Mouse (Mus musculus): ENCODE results near the gene Kcnh2.
"Not testable (repeated sequence)": the region's sequence is repeated elsewhere in the genome, so short reads cannot be mapped to it uniquely, and the experiment has no call there.

Kcnh2 gene

DNA sequence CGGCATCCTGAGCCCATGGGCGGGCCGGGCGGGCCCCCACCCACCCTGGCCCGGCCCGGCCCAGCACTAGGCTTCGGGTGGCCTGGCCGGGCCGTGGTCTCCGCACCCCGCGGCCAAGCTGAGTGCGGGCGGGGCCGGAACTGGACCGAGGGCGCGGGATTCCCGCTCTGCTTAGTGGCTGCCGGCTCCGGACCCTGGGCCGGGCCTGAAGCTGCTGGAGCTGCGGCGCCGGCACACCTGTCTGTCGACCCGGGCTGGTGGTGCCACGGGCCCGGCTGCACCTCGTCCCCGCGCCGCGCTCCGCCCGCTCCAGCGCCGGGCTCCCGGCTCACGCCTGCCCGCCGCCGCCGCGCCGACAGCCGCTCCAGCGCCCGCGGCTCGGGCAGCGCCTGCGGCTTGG lies at the start of gene Kcnh2:
Gene Kcnh2 (minus strand): TSS at position 327 of the 400 bp plus-strand sequence.
- no peak for DNase-seq (ENCODE audit: low read depth, low spot score)

DNA sequence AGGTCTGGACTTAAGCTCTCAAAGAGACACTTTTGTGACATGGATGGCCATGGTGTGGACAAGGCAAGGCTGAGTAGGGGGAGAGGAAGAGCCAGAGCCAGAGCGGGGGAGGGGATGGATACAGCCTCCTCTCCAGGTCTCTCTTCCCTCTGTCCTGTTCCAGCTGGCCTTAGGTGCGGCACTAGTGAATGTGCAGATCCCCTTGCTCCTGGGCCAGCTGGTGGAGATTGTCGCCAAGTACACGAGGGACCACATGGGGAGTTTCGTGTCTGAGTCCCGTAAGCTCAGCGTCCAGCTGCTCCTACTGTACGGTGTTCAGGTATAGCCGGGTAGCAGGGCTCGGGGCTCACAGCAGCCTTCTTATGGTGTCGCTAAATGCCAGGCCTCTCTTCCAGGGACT lies 49.0 kb upstream of the Kcnh2 start:
- DNase-seq (ENCODE audit: low read depth, low spot score): no peak

DNA sequence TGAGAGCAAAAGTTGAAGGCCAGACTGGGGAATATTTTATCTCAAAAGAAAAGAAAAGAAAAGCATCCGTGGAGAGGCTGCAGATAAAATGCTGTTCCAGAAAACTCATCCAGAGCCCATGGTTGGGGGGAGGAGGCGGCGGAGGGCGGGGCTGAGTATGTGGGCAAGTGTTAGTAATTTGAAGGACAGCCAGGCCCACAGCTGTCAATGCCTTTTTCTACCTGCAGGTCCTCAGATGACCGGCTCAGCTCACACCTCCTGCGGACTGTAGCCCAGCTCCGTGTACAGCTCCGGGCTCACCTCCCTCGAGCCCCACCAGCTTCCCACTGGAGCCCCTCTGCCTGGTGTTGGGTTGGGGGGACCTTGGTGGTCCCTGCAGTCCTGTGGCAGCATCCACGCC lies 48.3 kb upstream of the Kcnh2 start:
- DNase-seq (ENCODE audit: low read depth, low spot score): no peak

DNA sequence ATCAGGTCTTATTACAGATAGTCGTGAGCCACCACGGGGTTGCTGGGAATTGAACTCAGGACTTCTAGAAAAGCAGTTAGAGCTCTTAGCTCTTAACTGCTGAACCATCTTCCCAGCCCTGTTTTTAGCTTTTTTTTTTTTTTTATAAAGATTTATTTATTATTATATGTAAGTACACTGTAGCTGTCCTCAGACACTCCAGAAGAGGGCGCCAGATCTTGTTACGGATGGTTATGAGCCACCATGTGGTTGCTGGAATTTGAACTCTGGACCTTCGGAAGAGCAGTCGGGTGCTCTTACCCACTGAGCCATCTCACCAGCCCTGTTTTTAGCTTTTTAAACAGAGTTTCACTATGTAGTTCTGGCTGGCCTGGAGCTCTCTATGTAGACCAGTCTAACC lies 44.9 kb upstream of the Kcnh2 start:
- DNase-seq (ENCODE audit: low read depth, low spot score): not testable (repeated sequence)

DNA sequence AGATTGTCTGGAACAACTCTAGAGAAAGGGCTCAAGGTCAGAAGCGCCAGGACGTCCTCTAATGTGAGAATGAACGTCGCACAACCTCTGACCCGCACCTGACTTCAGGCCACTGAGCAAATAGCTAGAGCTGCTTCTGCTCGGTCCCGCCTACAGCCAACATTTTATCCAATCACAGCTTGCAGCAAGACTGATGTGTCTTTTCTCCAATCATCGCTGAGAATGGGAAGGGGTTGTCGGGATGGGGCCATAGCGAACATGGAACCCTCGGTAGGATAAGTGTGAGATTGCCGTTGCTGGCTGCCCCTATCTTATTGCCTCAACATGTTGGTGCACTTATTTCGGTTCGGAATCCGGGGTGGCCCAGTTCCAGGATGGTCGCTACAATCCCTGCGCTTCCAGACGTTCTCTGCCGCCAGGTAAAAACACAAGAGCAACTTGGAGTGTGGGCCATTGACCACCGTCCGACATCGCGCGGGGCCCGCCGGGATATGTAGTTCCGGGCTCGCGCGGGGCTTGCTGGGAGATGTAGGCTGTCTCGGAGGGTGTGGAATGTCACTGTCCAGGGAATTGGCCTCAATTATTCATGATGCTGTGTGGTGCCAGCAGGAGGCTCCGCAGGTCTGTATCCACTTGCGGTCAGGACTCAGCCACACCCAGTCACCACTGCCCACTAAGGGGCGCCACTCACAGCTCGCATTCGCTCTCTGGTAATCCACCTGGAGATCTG lies 42.9 kb upstream of the Kcnh2 start:
- DNase-seq (ENCODE audit: low read depth, low spot score): peak; percentile 99

DNA sequence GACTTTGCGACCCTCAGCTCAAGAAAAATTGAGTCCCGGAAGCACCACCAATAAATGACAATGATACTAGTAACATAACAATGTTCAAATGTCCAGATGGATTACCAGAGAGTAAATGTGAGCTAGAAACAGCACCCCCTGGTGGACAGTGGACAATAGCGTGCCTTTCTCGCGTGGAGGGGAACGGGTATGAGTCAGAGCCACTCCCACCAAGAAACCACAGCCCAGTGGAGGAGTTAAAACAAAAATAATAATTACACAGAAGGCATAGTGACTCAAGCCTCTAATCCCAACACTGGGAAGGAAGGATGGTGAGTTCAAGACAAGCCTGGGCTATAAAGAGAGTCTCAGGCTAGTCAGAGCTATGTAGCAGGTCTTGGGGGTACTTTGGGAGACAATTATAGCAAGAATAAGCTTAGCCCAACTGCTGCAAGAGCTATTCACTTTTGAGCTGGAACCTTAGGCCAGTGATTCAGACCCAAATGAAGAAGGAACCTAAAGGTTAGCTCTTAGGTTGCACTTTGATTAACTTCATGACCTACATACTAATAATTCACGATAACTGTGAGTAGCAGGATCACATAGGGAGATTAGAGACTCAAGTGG lies 42.1 kb upstream of the Kcnh2 start, which contains the start of gene Abcb8:
Gene Abcb8 (plus strand): TSS at position 272 of the 606 bp plus-strand sequence.
- no peak for DNase-seq (ENCODE audit: low read depth, low spot score)

DNA sequence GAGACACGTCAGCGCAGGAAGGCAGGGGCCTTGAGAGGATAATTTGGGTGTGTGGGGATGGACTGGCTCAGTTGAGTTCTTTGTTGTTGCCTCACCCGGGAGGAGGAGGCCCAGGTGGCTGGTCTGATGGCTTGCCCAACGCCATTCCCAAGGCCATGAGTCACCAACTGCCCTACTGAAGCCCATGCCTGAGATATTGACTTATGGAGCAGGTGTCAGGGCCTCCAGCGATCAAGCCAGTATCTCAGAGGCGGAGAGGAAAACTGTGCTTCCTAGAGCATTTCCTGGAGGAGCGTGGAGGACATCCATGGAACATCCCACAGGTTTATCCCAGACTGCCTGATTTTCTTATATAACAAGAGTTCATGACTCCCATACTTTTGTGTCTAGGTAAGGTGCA lies 41.3 kb upstream of the Kcnh2 start:
- DNase-seq (ENCODE audit: low read depth, low spot score): no peak

DNA sequence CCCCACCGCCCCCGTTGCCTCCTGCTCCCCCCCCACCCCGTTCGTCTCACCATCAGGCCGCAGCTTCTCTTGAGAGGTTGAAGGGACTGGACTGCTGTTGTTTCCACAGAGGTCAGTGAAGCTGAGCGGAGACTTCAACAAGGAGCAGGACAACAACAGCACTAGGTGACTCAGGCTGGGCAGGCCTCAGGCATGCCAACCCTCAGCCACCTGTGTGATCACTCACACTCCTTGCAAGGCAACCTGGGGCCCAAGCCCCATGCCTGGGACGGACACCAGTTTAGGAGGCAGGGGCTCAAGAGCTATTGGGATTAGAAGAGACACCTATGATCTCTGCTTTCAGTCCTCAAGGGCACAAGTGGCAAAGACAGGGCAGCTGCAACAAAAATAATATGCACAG lies 40.5 kb upstream of the Kcnh2 start, which contains the start of gene Atg9b:
Gene Atg9b (minus strand): TSS at position 280 of the 400 bp plus-strand sequence.
- no peak for DNase-seq (ENCODE audit: low read depth, low spot score)

DNA sequence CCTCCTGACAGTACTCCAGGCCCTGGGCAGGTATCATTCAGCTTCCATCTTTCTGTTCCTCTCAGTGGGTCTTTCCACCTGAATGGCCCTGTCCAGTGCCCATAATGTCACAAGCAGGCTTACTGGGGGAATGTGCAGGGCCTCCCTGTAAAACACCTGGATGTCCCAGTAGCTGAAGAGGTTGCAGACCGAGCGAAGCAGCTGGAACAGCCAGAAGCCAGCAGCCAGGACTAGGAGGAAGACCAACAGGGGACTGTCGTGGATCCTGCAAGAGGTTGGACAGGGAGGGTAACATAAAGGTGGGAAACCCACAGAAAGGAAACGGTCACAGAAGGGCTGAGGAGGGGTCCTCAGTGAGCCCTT lies 38.2 kb upstream of the Kcnh2 start:
- no peak for DNase-seq (ENCODE audit: low read depth, low spot score)

DNA sequence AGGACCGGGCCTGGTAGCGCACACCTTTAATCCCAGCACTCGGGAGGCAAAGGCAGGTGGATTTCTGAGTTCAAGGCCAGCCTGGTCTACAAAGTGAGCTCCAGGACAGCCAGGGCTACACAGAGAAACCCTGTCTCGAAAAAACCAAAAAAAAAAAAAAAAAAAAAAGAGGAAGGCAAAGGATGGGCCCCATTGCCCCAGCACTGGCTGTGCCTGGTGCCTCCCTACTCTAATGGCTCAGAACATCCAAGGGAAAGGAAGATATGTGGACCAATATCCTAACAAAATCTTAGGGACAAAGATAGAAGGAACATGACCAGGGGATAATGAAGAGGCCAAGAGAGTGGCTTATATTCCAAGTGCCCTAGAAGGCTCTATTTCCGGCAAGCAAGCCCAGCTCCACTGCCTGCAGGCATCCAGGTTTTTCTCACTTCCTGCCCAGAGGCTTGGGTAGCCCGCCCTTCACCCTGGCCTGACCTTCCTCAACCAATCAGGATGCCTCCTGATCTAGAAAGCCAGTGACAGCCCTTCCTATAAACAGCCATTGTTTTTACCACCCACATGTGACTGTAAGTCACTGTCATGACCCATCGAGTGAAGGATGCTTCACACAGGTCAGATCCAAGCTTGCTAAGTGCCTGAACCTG lies 37.7 kb upstream of the Kcnh2 start:
- DNase-seq (ENCODE audit: low read depth, low spot score): no peak

DNA sequence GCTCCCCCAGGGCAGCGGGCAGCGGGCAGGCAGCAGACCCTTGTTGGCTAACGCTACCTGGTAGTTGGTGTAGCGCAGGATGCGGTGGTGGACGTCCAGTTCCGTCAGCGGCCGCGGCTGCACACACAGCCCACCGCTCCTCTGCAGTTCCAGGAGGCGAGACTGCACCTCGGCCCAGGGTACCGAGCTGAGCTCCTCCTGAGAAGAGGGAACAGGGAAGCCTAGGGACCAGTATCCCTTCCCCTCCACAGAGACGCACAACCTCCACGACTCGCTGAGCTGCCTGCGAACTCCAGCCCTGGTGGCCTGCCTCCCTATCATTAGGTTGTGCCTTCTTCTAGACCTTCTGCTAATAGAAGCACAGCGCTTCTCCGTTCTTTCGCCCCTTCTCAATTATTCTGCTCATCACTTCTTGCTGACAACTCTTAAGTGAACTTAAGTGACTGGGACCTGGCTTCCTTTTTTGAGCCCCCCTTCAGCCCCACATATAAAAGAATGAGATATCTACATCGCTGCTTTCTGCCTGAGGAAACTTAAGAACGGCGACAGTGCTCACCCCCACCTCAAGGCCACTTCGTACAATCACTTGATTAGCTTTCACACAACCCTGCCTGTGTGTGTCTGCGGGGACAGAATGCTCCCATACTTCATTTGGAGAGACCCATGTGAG lies 37.0 kb upstream of the Kcnh2 start:
- no peak for DNase-seq (ENCODE audit: low read depth, low spot score)

DNA sequence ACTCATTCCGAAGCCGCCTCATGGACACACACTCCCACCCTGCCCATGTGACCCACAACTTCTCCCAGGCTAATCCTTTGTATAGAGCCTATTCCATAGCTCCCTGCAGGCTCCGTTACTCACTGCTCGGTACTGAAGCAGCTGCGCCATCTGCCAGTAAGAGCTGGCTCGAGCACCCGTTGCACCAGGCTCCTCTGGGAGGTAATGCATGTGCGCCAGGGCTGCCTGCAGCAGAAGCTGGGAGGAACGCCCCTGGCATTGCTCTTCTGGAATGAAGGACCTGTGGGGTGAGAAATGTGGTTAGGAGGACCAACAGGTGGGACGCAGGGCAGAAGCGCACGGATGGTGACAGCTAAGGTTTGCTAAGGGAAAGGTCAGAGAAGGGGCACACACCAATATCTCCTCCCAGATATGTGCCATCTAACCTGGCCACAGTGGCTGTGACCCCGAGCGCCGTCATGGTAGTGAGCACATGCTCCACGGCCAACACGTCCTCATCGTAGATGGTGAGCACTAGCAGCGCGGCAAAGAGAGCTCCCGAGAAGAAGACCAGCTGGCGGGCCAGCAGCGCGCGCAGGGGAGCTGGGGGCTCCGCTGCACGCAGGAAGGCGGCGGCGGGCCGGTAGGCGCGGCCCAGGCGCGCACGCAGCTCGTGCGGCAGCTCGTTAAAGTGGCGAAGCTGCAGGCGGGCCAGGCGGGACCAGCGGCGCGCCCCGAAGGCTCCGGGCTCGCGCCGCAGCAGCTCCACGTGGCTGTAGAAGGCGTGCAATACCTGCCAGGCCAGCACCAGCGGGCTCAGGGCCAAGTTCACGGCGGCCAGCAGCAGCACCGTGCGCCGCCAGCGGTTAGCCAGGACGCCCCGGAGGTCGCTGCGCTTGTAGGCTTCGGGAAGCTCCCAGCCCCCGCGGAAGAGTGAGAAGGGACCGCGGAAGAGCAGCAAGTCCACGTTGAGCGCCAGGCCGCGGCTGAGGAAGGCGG lies 36.1 kb upstream of the Kcnh2 start:
- no peak for DNase-seq (ENCODE audit: low read depth, low spot score)

DNA sequence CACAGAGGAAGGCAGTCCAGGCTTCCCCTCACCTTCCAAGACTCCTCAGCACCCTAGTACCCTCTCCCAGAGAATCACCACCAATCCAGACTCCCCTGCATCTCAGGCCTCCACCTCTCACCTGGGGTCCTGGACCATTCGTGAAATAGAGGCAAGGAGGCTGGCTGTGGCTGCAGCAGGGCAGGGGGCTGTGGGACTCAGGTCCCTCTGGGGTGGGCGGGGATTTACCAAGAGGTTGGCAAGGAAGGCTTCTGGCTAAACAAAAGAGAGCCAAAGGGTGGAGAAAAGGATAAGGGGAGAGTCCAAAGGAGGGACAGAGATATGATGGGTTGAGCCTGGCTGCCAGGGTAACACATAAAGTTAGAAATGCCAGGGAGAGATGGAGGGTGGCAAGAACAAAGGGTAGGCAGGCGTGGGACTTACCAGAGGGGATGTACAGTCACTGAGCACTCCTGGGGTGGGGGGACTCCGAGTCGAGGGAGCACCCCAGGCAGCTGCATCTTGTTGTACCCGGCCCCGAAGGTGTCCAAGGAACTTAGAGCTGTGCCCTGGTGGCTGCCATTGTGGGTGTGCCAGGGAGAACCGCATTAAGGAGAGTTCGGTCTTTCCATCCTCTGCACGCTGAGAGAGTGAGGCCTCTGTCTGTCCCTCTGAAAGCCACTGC lies 34.6 kb upstream of the Kcnh2 start:
- no peak for DNase-seq (ENCODE audit: low read depth, low spot score)

DNA sequence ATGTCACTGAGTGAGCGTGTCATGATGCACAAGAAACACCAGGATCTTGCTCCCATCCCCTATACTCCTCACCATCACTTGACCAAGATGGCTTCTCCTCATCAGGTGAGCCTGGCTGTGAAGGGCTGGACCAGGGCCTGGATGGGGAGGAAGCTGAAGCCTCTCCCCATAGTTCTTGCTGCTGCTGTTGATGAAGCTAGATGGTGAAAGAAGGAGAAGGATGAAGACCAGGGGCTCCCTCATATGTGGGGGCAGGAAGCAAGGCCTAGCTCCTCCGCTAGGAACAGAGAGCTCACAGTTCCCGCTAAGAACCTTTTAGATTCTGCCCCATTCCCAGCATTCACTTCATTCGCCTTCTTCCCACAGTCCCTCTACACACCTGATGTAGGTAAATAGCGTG lies 34.0 kb upstream of the Kcnh2 start:
- DNase-seq (ENCODE audit: low read depth, low spot score): no peak

DNA sequence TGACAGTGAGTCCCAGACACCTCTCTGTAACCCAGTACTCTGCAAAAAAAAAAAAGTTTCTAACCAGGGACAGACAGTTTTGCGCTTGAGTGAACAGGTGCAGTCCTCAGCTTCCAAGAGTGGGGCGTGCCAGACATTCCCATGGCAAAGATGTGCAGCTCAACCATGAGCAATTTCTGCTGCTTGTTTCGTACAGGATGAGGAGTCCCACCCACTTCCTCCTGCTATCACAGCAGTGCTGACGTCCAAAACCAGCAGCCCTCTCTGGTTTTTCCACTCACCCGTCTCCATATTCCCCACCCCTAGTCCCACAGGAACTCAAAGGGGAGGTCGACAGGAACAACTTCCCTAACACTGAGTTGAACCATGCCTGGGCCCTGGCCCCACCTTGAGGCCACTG lies 33.0 kb upstream of the Kcnh2 start:
- peak; percentile 62 for DNase-seq (ENCODE audit: low read depth, low spot score)

DNA sequence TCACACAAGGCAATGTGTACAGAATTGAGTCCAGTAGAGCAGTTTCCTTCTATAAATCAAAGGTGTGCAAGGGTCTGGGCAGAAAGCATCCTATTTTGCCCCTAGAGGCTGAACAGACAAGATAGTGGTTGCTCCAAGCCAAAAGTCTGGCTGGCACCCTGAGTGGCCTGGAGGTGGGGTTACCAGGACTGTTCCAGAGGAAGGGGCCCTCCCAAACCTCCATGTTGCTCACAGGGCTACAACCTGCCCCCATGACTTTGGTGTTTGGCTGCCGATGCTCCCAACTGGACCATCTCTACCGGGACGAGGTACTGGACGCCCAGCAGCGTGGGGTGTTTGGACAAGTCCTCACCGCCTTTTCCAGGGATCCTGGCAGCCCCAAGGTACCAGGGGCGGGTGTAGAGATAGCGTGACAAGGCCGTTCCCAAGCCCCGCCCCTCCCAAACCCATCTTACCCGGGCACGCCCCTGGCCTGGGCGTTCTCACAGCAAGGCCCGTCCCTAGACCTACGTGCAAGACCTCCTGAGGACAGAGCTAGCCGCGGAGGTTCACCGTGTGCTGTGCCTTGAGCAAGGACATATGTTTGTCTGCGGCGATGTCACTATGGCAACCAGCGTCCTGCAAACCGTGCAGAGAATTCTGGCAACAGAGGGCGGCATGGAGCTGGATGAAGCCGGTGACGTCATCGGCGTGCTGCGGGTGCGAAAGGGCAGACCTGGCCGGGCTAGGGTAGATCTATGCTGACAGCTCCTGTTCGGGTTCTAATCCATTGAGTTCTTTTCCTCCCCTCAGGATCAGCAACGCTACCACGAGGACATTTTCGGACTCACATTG lies 31.8 kb upstream of the Kcnh2 start:
- peak; percentile 88 for DNase-seq (ENCODE audit: low read depth, low spot score)

DNA sequence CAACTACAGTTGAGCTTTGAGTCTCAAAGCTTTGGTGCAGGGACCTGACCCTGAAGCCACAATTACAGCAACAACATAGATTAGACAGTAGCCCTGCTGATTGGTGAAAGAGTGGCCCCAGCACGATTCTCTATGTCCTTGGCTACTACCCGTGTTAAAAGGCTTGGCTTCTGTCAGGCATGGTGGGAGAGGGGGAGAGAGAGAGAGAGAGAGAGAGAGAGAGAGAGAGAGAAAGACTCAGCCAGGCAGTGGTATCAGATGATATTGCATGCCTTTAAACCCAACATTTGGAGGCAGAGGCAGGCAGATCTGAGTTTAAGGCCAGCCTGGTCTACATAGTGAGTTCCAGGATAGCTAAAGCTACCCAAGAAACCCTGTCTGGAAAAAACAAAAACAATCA lies 30.6 kb upstream of the Kcnh2 start:
- no peak for DNase-seq (ENCODE audit: low read depth, low spot score)

DNA sequence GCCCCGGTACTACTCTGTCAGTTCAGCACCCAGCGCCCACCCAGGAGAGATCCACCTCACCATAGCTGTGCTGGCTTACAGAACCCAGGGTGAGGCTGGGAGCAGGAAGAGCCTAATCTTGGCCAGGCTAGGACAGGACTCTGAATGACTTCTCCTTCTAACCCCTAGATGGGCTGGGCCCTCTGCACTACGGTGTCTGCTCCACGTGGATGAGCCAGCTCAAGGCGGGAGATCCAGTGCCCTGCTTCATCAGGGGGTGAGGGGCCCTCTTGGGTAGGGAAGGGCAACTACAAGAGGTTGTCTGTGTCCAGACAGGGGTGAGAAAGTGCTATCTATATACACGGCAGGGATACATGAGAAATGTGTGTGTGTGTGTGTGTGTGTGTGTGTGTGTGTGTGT lies 30.1 kb upstream of the Kcnh2 start:
- no peak for DNase-seq (ENCODE audit: low read depth, low spot score)

DNA sequence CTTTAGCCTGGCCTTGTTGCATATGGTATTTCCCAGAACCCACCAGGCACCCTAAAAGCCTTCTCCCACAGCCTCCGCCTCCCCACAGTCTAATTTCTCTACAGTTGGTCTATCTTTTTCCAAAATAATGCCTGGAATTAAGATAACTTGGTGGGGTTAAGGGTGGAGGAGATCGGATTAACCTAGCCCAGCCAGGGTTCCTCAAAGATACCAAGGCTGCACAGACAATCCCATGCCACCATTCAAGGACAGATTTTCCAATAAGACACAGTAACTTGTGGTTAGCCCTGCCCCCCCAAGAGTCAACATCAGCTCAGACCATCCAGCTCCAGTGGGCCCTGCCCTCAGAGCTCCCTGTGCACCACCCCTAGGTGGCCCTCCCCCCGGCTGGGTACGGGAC lies 29.1 kb upstream of the Kcnh2 start:
- DNase-seq (ENCODE audit: low read depth, low spot score): no peak

DNA sequence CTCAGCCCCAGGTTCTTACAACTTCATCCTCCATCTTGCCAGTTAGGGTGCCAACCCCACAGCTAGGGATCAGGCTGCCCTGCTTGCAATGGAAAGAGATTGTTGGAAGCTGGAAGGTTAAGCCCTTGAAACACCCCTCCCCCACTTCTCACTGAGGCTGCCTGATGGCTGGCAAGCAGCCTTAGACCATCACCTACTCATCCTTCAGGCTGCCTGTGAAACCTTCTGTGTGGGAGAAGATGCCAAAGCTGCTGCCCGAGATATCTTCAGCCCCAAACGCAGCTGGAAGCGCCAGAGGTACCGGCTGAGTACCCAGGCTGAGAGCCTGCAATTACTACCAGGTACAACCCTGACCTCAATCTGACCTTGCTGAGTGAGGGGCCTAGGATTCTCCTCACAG lies 28.1 kb upstream of the Kcnh2 start:
- no peak for DNase-seq (ENCODE audit: low read depth, low spot score)

All from telencephalon, adult 2 months (tissue).